Mouse (Mus musculus) telencephalon, adult 2 months (tissue): ENCODE results near the gene Trmt13.

Experiments used
- DNase-seq: peaks from one replicate; pipeline ENCODE4 v3.0.0-alpha.2; 2011; ENCODE audit warnings: low read depth, low spot score

Trmt13 gene

DNA sequence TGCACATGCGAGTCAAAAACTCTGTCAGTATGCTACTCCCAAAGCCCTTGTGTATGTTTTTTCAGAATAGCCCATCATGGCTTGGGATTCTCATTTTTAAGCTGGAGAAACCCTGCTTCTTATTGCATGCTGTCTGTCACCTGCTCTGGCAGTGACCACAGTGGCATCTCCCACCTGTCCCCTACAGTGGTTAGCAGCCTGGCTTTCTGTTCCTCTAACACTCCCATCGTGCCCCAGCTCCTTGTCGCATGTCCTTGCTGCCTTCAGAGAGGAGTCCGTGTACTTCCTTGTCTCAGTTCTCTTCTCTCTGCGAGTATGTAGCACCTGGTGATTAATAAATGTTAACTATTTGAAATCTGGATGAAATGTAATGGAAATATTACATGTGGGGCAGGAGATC lies 67.0 kb downstream of the Trmt13 start:
- no peak for DNase-seq

- DNase-seq, result no peak
These were observed 71.9 kb downstream of the Trmt13 start for GRCm38 (mm10) chr3:116542532-116542931.

DNA sequence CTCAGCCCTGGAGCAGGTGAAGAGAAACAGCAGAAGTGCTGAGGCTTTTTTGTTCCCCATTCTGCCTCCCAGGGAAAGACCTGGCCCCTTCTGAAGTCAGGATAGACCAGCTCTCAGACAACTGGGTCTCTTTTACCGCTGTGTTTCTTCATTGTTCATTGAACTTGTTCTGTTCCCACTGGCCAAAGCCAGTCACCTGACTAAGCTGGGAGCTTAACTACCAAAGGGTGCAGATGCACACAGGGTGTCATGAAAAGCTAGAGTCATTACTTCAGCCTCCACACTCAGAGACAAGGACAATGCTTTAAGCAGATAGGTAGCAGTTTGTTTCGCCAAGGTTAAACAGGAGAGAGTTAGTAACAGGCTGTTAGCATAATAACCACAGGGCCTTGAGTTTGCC lies 72.3 kb downstream of the Trmt13 start:
- DNase-seq, result no peak

GRCm38 (mm10) chr3:116537200-116537573 lies 77.2 kb downstream of the Trmt13 start:
- DNase-seq, result no peak

DNA sequence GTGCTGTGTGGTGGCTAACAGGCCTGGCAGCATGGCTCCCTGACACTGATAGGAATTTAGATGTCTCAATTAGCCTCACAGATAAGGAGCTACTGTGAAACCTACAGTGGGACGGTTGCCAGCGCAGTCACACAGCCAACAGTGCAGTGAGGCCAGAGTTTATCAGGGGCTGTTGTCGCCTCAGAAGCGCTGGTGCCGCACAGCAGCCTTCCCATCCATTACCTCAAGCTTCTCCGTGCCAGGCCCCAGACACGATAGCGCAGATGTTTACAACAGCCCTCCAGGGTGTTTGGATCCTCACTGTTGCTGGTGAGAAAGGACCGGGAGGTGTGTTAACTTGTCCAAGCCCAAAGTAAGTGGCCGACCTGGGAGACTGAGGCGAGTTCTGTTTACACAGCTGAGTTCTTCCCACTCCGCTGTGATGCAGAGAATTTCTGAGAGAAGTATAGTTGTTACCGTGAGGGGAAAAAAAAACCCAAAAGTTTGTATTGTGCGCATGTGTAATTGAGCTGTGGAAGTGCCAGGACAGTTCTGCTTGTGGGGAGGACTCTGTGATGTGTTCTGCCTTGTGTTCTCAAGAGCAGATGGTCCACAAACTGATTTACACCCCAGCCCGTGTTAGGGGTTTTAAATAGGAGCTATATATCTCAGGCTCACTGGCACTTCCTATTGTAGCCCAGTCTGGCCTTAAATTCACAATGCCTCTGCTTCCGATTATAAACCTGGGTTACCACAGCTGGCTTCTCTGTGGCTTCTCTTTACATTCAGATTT lies 77.8 kb downstream of the Trmt13 start:
- peak; percentile 53 for DNase-seq
